Mouse (Mus musculus): ENCODE results near the gene Itm2b. TPM values are rescaled to one million over a fixed set of nuclear protein-coding genes. Genes with fewer than 3 reads are reported as not detected.

Itm2b gene
- total RNA-seq, 2 experiments from 2014 or later: 486 to 491 TPM

GRCm38 (mm10) chr14:73370078-73370670 is 14.9 kb downstream of the Itm2b start:
- no peak for DNase-seq (ENCODE audit: low spot score in 2 of 2)

- DNase-seq (ENCODE audit: low spot score in 2 of 2): no peak
These were observed 15.5 kb downstream of the Itm2b start for GRCm38 (mm10) chr14:73369634-73370033.

- no peak for DNase-seq (ENCODE audit: low spot score in 2 of 2)
These were observed 16.1 kb downstream of the Itm2b start for GRCm38 (mm10) chr14:73368966-73369365.

GRCm38 (mm10) chr14:73368221-73368620 is 16.9 kb downstream of the Itm2b start:
- no peak for DNase-seq (ENCODE audit: low spot score in 2 of 2)

GRCm38 (mm10) chr14:73366278-73366677 is 18.8 kb downstream of the Itm2b start:
- no peak for DNase-seq (ENCODE audit: low spot score in 2 of 2)

- no peak for DNase-seq (ENCODE audit: low spot score in 2 of 2)
These were observed 21.3 kb downstream of the Itm2b start for GRCm38 (mm10) chr14:73363782-73364181.

- DNase-seq (ENCODE audit: low spot score in 2 of 2): no peak
These were observed 30.4 kb downstream of the Itm2b start for GRCm38 (mm10) chr14:73354700-73355099.

- DNase-seq (ENCODE audit: low spot score in 2 of 2): no peak
These were observed 34.0 kb downstream of the Itm2b start for GRCm38 (mm10) chr14:73351118-73351517.

- no peak for DNase-seq (ENCODE audit: low spot score in 2 of 2)
These were observed 35.1 kb downstream of the Itm2b start for GRCm38 (mm10) chr14:73350029-73350428.

- DNase-seq (ENCODE audit: low spot score in 2 of 2): no peak
These were observed 35.9 kb downstream of the Itm2b start for GRCm38 (mm10) chr14:73349061-73349670.

GRCm38 (mm10) chr14:73347302-73347701 is 37.8 kb downstream of the Itm2b start:
- no peak for DNase-seq (ENCODE audit: low spot score in 2 of 2)

GRCm38 (mm10) chr14:73345614-73346013 is 39.5 kb downstream of the Itm2b start:
- DNase-seq (ENCODE audit: low spot score in 2 of 2): no peak

- no peak for DNase-seq (ENCODE audit: low spot score in 2 of 2)
These were observed 44.9 kb downstream of the Itm2b start for GRCm38 (mm10) chr14:73340051-73340755.

- DNase-seq (ENCODE audit: low spot score in 2 of 2): no peak
These were observed 45.5 kb downstream of the Itm2b start for GRCm38 (mm10) chr14:73339615-73340014.

GRCm38 (mm10) chr14:73336316-73337080 is 48.6 kb downstream of the Itm2b start:
- DNase-seq (ENCODE audit: low spot score in 2 of 2): no peak

- no peak for DNase-seq (ENCODE audit: low spot score in 2 of 2)
These were observed 49.9 kb downstream of the Itm2b start for GRCm38 (mm10) chr14:73334926-73335805.

- DNase-seq (ENCODE audit: low spot score in 2 of 2): no peak
These were observed 51.2 kb downstream of the Itm2b start for GRCm38 (mm10) chr14:73333880-73334279.

- DNase-seq (ENCODE audit: low spot score in 2 of 2): no peak
These were observed 53.7 kb downstream of the Itm2b start for GRCm38 (mm10) chr14:73331386-73331785.

GRCm38 (mm10) chr14:73329871-73330270 is 55.2 kb downstream of the Itm2b start:
- no peak for DNase-seq (ENCODE audit: low spot score in 2 of 2)

- DNase-seq (ENCODE audit: low spot score in 2 of 2): no peak
These were observed 58.6 kb downstream of the Itm2b start for GRCm38 (mm10) chr14:73326511-73326910.

Measured in gastrocnemius, postnatal 4 days (tissue).